Mouse (Mus musculus): ENCODE data around the gene Glis1. TPM values are rescaled to one million over a fixed set of nuclear protein-coding genes. Genes with fewer than 3 reads are reported as not detected.

The Glis1 gene
- polyA plus RNA-seq, 2 experiments, result 0.10 to 0.35 TPM

DNA sequence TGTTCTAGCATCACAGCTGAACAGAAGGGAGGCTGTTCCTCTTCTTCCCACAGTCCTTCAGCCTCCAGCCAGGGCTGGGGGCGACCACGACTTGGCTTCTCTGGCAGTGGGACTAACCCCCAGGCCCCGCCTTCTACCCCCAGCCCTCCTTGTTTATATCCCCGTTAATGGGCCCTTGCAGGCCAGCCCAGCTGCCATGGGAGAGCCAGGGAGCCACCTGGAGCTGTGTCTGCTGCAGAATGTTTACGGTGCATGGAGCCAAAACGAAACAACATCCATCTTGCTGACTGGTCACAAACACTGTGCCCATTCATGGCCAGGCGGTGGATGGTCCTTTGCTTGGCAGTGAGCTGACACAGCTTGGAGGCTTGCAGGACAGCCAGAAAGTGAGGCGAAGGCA, 112.1 kb downstream of the Glis1 start:
- H3K27me3 ChIP-seq (ENCODE audit: control insufficient read depth, insufficient read depth, low read length), result no peaks in the 10 kb centered on the region
- H3K4me1 ChIP-seq (replicated peaks; ENCODE audit: control insufficient read depth in 2 of 2, insufficient read depth in 2 of 2, low read length in 1 of 2), result no peaks in the 10 kb centered on the region
- no peak overlapping the region for H3K27ac ChIP-seq
- H3K9me3 ChIP-seq (ENCODE audit: control insufficient read depth, low read length), result no peaks in the 10 kb centered on the region
- ATAC-seq (ENCODE audit: insufficient read depth) (no peak), DNase-seq (ENCODE audit: low read depth in 3 of 3, low spot score in 3 of 3) (no peak)
- no peak for TF ChIP-seq EP300 (IDR thresholded peaks at IDR 0.05; ENCODE audit: low read depth)
- H3K36me3 ChIP-seq (replicated peaks; ENCODE audit: control insufficient read depth, insufficient read depth, low read depth), result no peaks in the 10 kb centered on the region
- no peak overlapping the region for H3K4me2 ChIP-seq (ENCODE audit: low read depth)
- H3K9ac ChIP-seq (replicated peaks), result no peak overlapping the region
- 49% methylated on average over 8 of the region's 8 CpGs for WGBS (ENCODE audit: insufficient replicate concordance)
- no peak overlapping the region for H3K4me3 ChIP-seq (ENCODE audit: insufficient read depth in 1 of 2, low read depth in 2 of 2, low read length in 2 of 2)

DNA sequence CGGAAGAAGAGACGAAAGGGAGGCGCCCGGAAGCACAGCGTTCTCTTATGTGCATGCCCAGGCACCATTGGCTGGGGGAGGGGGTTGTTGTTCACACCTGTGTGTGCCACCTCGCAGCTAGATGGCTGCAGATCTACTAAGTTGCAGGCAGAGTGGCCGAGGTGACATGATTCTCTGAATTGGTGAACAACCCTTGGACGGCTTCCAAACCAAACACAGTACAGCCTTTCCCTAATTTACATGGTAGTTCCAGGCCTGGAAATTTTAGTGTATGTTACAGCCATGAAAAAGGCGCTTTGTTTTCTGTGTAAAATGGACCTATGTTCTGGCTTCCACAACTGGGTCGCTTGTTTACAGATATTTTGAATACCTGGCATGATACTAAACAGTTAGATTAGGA, 115.7 kb downstream of the Glis1 start:
- Histone ChIP-seq H3K4me2 (ENCODE audit: low read depth) (no peak overlapping the region), H3K36me3 (replicated peaks; ENCODE audit: control insufficient read depth, insufficient read depth, low read depth) (no peaks in the 10 kb centered on the region)
- 72% methylated on average over 10 of the region's 10 CpGs for WGBS (ENCODE audit: insufficient replicate concordance)

DNA sequence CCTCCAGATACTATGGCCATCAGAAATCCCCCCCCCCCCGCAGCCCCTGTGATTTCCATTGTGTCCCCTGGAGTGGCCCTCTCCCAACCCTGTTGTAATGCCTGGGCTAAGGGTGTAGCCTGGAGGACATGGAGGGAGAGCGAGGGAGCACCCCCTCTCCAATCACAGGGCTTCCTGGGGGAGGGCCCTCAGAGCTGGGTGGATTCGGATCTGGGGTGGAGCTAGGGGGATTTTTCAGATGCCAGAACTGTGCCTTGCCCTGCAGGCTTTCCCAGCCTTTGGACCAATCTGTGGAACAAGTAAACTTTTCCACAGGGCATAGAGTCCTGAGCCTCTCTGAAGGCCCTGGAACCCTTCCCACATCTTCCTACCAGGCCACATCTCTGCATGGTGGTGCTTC, 116.2 kb downstream of the Glis1 start:
- Histone ChIP-seq H3K4me3 (ENCODE audit: insufficient read depth in 1 of 2, low read depth in 2 of 2, low read length in 2 of 2) (no peak overlapping the region), H3K9me3 (ENCODE audit: control insufficient read depth, low read length) (no peaks in the 10 kb centered on the region), H3K9ac (replicated peaks) (no peak overlapping the region), H3K27ac (no peak overlapping the region), H3K4me2 (ENCODE audit: low read depth) (no peak overlapping the region), H3K36me3 (replicated peaks; ENCODE audit: control insufficient read depth, insufficient read depth, low read depth) (no peaks in the 10 kb centered on the region), H3K4me1 (replicated peaks; ENCODE audit: control insufficient read depth in 2 of 2, insufficient read depth in 2 of 2, low read length in 1 of 2) (no peaks in the 10 kb centered on the region), H3K27me3 (ENCODE audit: control insufficient read depth, insufficient read depth, low read length) (no peaks in the 10 kb centered on the region)
- DNase-seq (ENCODE audit: low read depth in 3 of 3, low spot score in 3 of 3), result no peak
- WGBS (ENCODE audit: insufficient replicate concordance), result 43% methylated on average over 3 of the region's 3 CpGs
- ATAC-seq (ENCODE audit: insufficient read depth), result no peak
- TF ChIP-seq EP300 (IDR thresholded peaks at IDR 0.05; ENCODE audit: low read depth) (no peak), CTCF (IDR thresholded peaks at IDR 0.05; ENCODE audit: low read depth) (no peak)

More for the DNA sequence above, 115.7 kb downstream of the Glis1 start:
- Histone ChIP-seq H3K27me3 (ENCODE audit: control insufficient read depth, insufficient read depth, low read length) (no peaks in the 10 kb centered on the region), H3K9me3 (ENCODE audit: control insufficient read depth, low read length) (no peaks in the 10 kb centered on the region), H3K9ac (replicated peaks) (no peak overlapping the region), H3K27ac (no peak overlapping the region), H3K4me3 (ENCODE audit: insufficient read depth in 1 of 2, low read depth in 2 of 2, low read length in 2 of 2) (no peak overlapping the region), H3K4me1 (replicated peaks; ENCODE audit: control insufficient read depth in 2 of 2, insufficient read depth in 2 of 2, low read length in 1 of 2) (no peaks in the 10 kb centered on the region)
- TF ChIP-seq CTCF (IDR thresholded peaks at IDR 0.05; ENCODE audit: low read depth) (no peak), EP300 (IDR thresholded peaks at IDR 0.05; ENCODE audit: low read depth) (no peak)
- no peak for DNase-seq (ENCODE audit: low read depth in 3 of 3, low spot score in 3 of 3)
- no peak for ATAC-seq (ENCODE audit: insufficient read depth)

DNA sequence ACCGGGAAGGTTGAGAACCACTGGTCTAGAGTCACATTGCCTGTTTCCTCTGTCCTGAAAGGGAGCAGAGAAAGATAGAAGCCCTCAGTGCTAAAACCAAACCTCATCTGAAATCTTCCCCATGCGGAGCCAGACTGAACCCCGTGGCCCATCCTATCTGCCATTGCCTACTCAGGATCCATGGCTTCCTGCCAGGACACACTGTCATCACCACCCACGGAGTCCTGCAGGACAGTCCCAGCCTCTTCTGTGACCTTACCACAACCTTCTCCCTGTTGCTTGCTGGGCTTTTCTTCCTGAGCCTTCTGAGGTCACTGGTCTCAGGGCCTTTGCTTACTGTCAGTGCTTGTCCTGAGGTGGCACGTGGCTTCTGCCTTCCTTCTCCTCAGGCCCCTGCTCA, 118.3 kb downstream of the Glis1 start:
- no peaks in the 10 kb centered on the region for H3K4me1 ChIP-seq (replicated peaks; ENCODE audit: control insufficient read depth in 2 of 2, insufficient read depth in 2 of 2, low read length in 1 of 2)
- DNase-seq (ENCODE audit: low read depth in 3 of 3, low spot score in 3 of 3) (no peak), ATAC-seq (ENCODE audit: insufficient read depth) (no peak)
- no peak overlapping the region for H3K4me3 ChIP-seq (ENCODE audit: insufficient read depth in 1 of 2, low read depth in 2 of 2, low read length in 2 of 2)
- no peak overlapping the region for H3K4me2 ChIP-seq (ENCODE audit: low read depth)
- no peaks in the 10 kb centered on the region for H3K27me3 ChIP-seq (ENCODE audit: control insufficient read depth, insufficient read depth, low read length)
- no peak overlapping the region for H3K9ac ChIP-seq (replicated peaks)
- TF ChIP-seq CTCF (IDR thresholded peaks at IDR 0.05; ENCODE audit: low read depth) (no peak), EP300 (IDR thresholded peaks at IDR 0.05; ENCODE audit: low read depth) (no peak)
- no peaks in the 10 kb centered on the region for H3K36me3 ChIP-seq (replicated peaks; ENCODE audit: control insufficient read depth, insufficient read depth, low read depth)
- WGBS (ENCODE audit: insufficient replicate concordance), result 66% methylated on average over 5 of the region's 5 CpGs
- no peaks in the 10 kb centered on the region for H3K9me3 ChIP-seq (ENCODE audit: control insufficient read depth, low read length)
- no peak overlapping the region for H3K27ac ChIP-seq

DNA sequence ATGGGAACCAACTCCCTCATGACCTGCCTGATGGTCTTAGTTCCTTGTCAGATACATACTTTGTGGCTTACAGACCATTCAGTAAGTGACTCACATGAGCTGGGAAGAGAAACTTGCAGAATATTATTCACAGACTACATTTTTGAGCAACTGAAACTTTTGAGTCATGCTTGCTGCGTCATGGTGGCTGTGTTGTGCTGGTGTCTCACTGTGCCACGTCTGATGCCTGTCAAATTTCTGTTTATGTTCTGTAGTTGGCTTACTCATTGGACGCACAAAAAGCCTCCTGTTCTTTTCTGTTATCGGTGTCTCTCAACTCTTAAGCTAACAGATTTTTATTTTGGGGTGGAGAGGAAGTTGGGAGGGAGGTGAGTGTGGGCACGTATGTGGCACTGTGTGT, 119.4 kb downstream of the Glis1 start:
- Histone ChIP-seq H3K27me3 (ENCODE audit: control insufficient read depth, insufficient read depth, low read length) (no peaks in the 10 kb centered on the region), H3K4me2 (ENCODE audit: low read depth) (no peak overlapping the region), H3K4me3 (ENCODE audit: insufficient read depth in 1 of 2, low read depth in 2 of 2, low read length in 2 of 2) (no peak overlapping the region), H3K36me3 (replicated peaks; ENCODE audit: control insufficient read depth, insufficient read depth, low read depth) (no peaks in the 10 kb centered on the region), H3K27ac (no peak overlapping the region), H3K9ac (replicated peaks) (no peak overlapping the region), H3K4me1 (replicated peaks; ENCODE audit: control insufficient read depth in 2 of 2, insufficient read depth in 2 of 2, low read length in 1 of 2) (0 out of 4 replicates have a peak, but pooled peaks cover 0 to 2% of the 10 kb centered on the region in 2 experiments), H3K9me3 (ENCODE audit: control insufficient read depth, low read length) (no peaks in the 10 kb centered on the region)
- DNase-seq (ENCODE audit: low read depth in 3 of 3, low spot score in 3 of 3), result peak in 1 of 3 experiments; percentile 4
- TF ChIP-seq EP300 (IDR thresholded peaks at IDR 0.05; ENCODE audit: low read depth), result no peak
- no peak for TF ChIP-seq CTCF (IDR thresholded peaks at IDR 0.05; ENCODE audit: low read depth)
- WGBS (ENCODE audit: insufficient replicate concordance), result 38% methylated on average over 5 of the region's 5 CpGs
- no peak for ATAC-seq (ENCODE audit: insufficient read depth)

Measured in liver, embryonic 14.5 days (tissue).